Mouse (Mus musculus) ES-Bruce4 (cell line): Measurements from ENCODE around the gene Csnk2b.

ENCODE experiments used
- CTCF ChIP-seq: IDR thresholded peaks from one replicate; pipeline ENCODE4 v1.8.1; 2011; ENCODE audit warnings: low read depth, low read length
- EP300 ChIP-seq: IDR thresholded peaks from 2 replicates; pipeline ENCODE4 v1.6.1; 2011; ENCODE audit warnings: low read depth, low read length; ENCODE audit not compliant: insufficient read depth
- POLR2A ChIP-seq: IDR thresholded peaks from one replicate; pipeline ENCODE4 v1.8.1; 2011; ENCODE audit warnings: low read length; ENCODE audit not compliant: insufficient read depth

DNA sequence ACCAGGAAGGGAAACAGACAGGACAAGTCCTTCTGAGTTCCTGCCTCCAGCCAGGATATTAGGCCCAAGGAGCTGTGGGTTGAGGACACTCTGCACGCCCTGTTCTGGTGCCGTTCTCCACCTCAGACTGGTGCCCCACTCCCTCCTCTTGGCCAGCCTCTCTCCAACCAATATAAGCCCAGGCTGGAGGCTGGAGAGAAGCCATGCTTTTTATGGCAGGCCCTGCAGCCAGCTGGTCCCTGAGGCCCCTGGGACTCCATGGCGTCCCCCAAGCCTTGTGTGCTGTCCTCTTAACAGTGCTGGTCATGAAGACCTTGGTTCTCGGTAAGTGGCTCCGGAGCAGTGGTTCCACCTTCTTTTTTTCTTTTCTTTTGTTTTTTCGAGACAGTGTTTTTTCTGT lies 13.8 kb downstream of the Csnk2b start, which contains the start of gene Ly6g5c:
- TF ChIP-seq CTCF = no peak
- no peak for TF ChIP-seq EP300
- TF ChIP-seq POLR2A = no peak
